Mouse (Mus musculus) embryonic facial prominence, embryonic 14.5 days (tissue): ENCODE measurements at regions not wholly inside any gene's neighbourhood (a gene's known extent, or its start where the extent isn't known, plus 50 kb on each side); places are given as distances from the start of the nearest gene placed in this dataset.

ENCODE experiments used
- ATAC-seq: fragments of 200-750 bp; cut with Nextera tagmentation; 2 replicates; pipeline ENCODE4 v1.8.0; 2017; ENCODE audit warnings: low read depth, moderate number of reproducible peaks, moderate TSS enrichment
- DNase-seq: peaks from one replicate; pipeline ENCODE4 v3.0.0-alpha.2; 2015; ENCODE audit warnings: low spot score
- H3K27ac ChIP-seq: fragments of 300-500 bp; sonication (generic); replicated peaks from 2 replicates; pipeline ENCODE4 v1.5.1; 2014; ENCODE audit warnings: low read depth, mild to moderate bottlenecking, low read length, moderate library complexity
- H3K27me3 ChIP-seq: fragments of 300-500 bp; sonication (generic); replicated peaks from 2 replicates; pipeline ENCODE4 v1.6.1; 2014; ENCODE audit warnings: low read length; ENCODE audit not compliant: control insufficient read depth, insufficient read depth
- H3K36me3 ChIP-seq: fragments of 300-500 bp; sonication (generic); 2 replicates; pipeline ENCODE4 v1.6.1; 2014; ENCODE audit warnings: low read length, mixed read lengths; ENCODE audit not compliant: control insufficient read depth, insufficient read depth
- H3K4me1 ChIP-seq: fragments of 300-500 bp; sonication (generic); 2 replicates; pipeline ENCODE4 v1.6.1; 2014; ENCODE audit warnings: antibody characterized with exemption, low read length; ENCODE audit not compliant: control insufficient read depth, insufficient read depth
- H3K4me2 ChIP-seq: fragments of 300-500 bp; sonication (generic); 2 replicates; pipeline ENCODE4 v1.6.1; 2014; ENCODE audit warnings: low read depth, mild to moderate bottlenecking, low read length, moderate library complexity, mixed read lengths
- H3K4me3 ChIP-seq: fragments of 300-500 bp; sonication (generic); 2 replicates; pipeline ENCODE4 v1.5.1; 2014; ENCODE audit warnings: low read depth, mild to moderate bottlenecking, low read length
- H3K9ac ChIP-seq: fragments of 300-500 bp; sonication (generic); 2 replicates; pipeline ENCODE4 v1.6.1; 2014; ENCODE audit warnings: low read depth, mild to moderate bottlenecking, low read length, moderate library complexity, mixed read lengths
- H3K9me3 ChIP-seq: fragments of 300-500 bp; sonication (generic); 2 replicates; pipeline ENCODE4 v1.6.1; 2016; ENCODE audit warnings: low read length; ENCODE audit not compliant: control insufficient read depth
- WGBS: fragments of 180-500 bp; shearing (Covaris S2); extraction: QIAGEN DNeasy Blood & Tissue Kit; methylation state at CpG from one replicate; pipeline ENCODE4 v1.1.7; 2014; 5-methylcytosine and 5-hydroxymethylcytosine counted together

DNA sequence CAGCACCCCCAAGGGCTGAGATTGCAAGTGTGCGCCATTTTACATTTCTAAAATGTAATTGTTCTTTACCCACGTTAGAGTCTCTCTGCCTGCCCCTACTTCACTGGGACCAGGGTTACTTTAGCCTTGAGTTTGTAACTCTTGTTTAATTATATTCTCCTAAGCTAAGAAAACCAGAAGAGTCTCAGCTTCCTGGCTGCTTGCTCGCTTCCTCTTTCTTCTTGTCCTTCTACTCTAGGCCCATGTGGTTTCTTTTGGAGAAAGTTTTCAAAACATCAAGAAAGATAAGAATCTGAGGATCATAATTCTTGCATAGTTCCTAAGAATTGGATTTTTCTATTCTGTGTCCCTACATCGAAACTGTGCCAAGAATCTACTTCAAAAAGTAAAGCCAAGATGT is 228.6 kb downstream of the Tmsb4x start:
- no peaks in the 10 kb centered on the region for H3K9me3 ChIP-seq
- ATAC-seq (no peak), DNase-seq (peak; percentile 5)
- no peaks in the 10 kb centered on the region for H3K4me1 ChIP-seq
- WGBS = 74% methylated on average over 4 of the region's 4 CpGs
- H3K27me3 ChIP-seq = peaks cover 5% of the 10 kb centered on the region; the same call in 1 of the 2 replicates
- no peaks in the 10 kb centered on the region for H3K36me3 ChIP-seq
- no peak overlapping the region for H3K27ac ChIP-seq
- H3K9ac ChIP-seq = no peak overlapping the region
- H3K4me3 ChIP-seq = no peak overlapping the region
- H3K4me2 ChIP-seq = no peak overlapping the region

DNA sequence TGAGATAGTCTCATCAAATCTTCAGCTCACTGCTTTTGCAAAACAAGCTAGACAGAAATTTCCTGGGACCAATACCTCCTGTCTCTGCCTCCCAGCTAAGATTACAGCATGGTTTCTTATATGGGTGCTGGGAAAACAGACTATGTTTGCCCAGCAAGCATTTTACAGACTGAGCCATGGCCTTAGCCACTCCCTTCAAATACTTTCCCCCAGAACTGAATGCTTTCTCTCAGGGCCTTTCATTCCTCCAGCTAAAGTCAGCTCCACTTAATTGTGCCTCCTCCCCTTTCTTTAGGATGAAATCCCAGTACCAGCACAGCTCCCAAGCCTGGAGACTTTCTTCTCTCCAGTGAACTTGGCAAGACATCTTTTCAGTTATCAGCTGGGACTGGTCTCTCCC is 232.1 kb downstream of the Tmsb4x start:
- H3K4me2 ChIP-seq = no peak overlapping the region
- no peak overlapping the region for H3K9ac ChIP-seq
- no peak overlapping the region for H3K27ac ChIP-seq
- H3K9me3 ChIP-seq = no peaks in the 10 kb centered on the region
- no peak overlapping the region for H3K4me3 ChIP-seq
- H3K27me3 ChIP-seq = 0 out of 2 replicates have a peak, but pooled peaks cover 7% of the 10 kb centered on the region
- no peaks in the 10 kb centered on the region for H3K4me1 ChIP-seq
- ATAC-seq = no peak
- H3K36me3 ChIP-seq = no peaks in the 10 kb centered on the region
- peak; percentile 4 for DNase-seq

DNA sequence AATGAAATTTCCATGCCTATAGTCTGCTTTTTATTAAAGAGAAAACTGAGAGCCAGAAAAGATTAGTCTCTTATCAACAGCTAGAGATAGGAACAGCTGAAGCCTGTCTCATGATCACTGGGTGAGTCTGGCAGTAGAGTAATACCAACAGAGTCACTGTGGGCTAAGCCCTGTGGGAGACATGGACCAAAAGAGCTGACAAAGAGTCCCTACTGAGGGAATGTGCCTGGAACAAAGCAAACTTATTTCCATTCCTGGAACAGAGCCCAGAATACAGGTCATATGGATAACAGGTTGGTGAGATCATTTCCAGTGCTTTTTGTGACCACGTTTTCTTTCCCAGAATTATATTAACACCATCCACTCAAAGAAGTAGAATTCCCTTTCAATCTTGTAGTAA is 237.4 kb downstream of the Tmsb4x start:
- H3K4me2 ChIP-seq = no peak overlapping the region
- 29% methylated on average over 1 of the region's 1 CpGs for WGBS
- DNase-seq (peak; percentile 87), ATAC-seq (peak; percentile 84)
- H3K27me3 ChIP-seq = peaks cover 8% of the 10 kb centered on the region
- H3K9ac ChIP-seq = no peak overlapping the region
- H3K36me3 ChIP-seq = no peaks in the 10 kb centered on the region
- no peak overlapping the region for H3K4me3 ChIP-seq
- H3K9me3 ChIP-seq = no peaks in the 10 kb centered on the region
- H3K27ac ChIP-seq = no peak overlapping the region; the same call in 1 of the 2 replicates
- H3K4me1 ChIP-seq = no peaks in the 10 kb centered on the region

DNA sequence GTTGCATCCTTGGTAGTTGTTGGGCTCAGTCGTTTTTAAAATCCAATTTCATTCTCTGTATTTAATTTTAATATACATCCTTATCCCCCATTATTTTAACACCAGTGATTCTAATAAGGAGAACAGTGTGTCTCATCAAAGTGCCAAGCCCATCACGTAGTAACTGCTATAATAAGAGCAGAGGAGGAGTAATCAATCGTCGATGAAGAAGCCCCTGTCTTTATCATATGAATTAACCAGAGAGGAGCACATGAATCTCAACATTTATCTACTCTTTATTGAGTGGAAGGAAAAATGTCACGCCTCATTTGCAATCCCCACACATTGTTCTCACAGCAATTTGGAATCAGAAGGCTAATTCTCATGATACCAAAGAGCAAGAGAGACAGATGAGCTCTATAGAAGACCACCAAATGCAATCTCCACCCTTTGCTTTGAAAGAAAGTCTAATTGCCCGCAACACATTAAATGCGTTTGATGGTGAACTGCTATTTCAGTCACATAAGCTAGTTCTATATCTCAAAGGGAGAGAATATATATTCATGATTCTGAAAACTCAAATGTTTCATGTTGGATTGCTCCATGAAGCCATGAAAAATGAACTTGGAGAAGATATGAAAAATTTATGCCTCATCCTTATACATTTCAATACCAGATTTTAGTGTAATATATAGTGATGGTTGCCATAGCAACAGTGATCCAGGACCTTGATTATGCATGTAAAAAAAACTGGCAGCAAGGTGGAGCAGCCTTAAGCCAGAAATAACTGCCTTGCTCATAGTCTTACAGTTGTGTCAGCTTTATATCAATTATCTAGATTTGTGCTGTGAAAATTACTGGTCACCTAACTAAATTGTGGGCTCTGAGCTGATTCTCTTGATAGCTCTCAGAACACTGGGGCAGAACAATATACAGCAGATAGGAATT is 244.2 kb downstream of the Tmsb4x start:
- H3K9me3 ChIP-seq = no peaks in the 10 kb centered on the region
- no peaks in the 10 kb centered on the region for H3K4me1 ChIP-seq
- no peaks in the 10 kb centered on the region for H3K36me3 ChIP-seq
- no peak overlapping the region for H3K27ac ChIP-seq
- 75% methylated on average over 7 of the region's 7 CpGs for WGBS
- H3K4me3 ChIP-seq = no peak overlapping the region
- peaks cover 15% of the 10 kb centered on the region for H3K27me3 ChIP-seq
- ATAC-seq (no peak), DNase-seq (no peak)
- H3K9ac ChIP-seq = no peak overlapping the region
- H3K4me2 ChIP-seq = no peak overlapping the region

DNA sequence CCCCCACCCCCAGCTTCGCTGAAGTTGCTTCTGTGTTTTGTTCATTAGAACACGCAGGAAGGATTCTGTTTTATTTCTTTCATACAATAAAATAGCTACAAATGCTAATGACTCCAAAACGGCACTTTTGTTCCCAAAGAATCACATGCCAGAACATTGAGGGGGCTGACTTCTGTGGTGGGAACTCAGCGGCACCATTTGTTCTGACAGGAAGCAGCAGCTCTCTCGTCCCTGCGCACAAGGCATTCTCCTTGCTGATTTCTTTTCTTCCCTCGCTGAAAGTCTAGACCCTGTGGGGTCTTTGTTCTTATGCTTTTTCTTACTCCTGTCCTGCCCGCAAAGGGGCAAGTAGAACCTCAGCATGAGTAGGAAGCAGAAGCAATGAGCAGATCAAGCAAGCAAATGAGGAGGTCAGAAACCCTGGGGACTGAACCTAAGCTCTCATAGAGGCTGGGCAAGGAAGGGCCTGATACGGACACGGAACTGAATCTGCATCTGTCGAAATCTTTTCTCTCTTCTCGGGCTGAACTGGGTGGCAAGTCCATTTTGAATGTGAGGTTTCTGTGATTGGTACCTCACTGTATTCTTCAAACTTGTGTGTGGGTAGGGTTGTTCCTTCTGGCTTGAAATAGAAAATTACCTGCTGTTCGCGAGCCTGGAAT is 256.5 kb downstream of the Tmsb4x start:
- Histone ChIP-seq H3K4me3 (no peak overlapping the region), H3K4me1 (no peaks in the 10 kb centered on the region), H3K4me2 (no peak overlapping the region), H3K27ac (no peak overlapping the region), H3K36me3 (no peaks in the 10 kb centered on the region), H3K9ac (no peak overlapping the region), H3K27me3 (peaks cover under 1% of the 10 kb centered on the region), H3K9me3 (no peaks in the 10 kb centered on the region)
- WGBS = 67% methylated on average over 14 of the region's 14 CpGs
- DNase-seq (no peak), ATAC-seq (no peak)

DNA sequence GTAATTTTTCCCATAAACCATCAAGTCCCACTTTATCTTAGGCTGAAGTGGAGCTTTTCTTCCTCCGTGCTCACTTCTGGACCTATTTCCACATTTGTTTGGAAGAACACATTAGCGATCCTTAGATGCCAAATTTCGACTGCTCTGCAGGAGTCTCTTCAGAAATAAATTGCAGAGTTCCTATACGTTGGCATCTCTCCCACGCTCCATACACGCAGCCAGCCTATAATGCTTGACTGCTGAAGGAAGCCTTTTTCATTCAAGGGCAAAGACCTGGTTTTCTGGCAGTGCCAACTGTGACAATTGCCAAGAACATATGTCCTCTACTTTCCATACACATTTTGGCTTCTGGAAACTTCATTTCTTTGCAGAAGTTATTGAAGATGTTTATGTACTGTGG is 258.1 kb downstream of the Tmsb4x start:
- no peaks in the 10 kb centered on the region for H3K9me3 ChIP-seq
- H3K4me1 ChIP-seq = no peaks in the 10 kb centered on the region
- H3K27ac ChIP-seq = no peak overlapping the region
- 70% methylated on average over 6 of the region's 6 CpGs for WGBS
- H3K9ac ChIP-seq = no peak overlapping the region
- ATAC-seq = no peak
- H3K4me3 ChIP-seq = no peak overlapping the region
- no peaks in the 10 kb centered on the region for H3K36me3 ChIP-seq
- peak; percentile 31 for DNase-seq
- H3K4me2 ChIP-seq = no peak overlapping the region
- no peaks in the 10 kb centered on the region; the same call in none of the 2 replicates for H3K27me3 ChIP-seq

DNA sequence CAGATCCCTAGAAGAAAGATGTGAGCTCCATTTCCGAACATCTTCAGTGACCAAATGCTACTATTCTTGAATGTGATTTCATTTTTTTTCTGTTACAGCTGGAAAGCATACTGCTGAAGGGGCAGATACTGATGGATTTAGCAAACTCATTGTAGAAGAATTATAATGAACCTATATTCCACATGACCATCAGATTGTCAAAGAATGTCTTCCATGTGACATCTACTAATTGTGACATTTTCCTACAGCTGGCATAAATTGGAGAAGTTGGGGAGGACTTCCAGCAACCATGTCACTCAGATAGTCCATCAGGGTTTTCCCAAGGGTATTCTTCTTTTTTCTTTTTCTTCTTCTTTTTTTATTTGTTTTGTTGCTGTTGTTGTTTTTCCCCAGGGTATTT is 263.2 kb downstream of the Tmsb4x start:
- 75% methylated on average over 1 of the region's 1 CpGs for WGBS
- Histone ChIP-seq H3K27me3 (peaks cover 16% of the 10 kb centered on the region; the same call in 1 of the 2 replicates), H3K9me3 (no peaks in the 10 kb centered on the region), H3K4me1 (no peaks in the 10 kb centered on the region), H3K4me3 (no peak overlapping the region), H3K4me2 (no peak overlapping the region), H3K36me3 (no peaks in the 10 kb centered on the region), H3K9ac (no peak overlapping the region), H3K27ac (no peak overlapping the region)
- ATAC-seq = no peak
- no peak for DNase-seq

DNA sequence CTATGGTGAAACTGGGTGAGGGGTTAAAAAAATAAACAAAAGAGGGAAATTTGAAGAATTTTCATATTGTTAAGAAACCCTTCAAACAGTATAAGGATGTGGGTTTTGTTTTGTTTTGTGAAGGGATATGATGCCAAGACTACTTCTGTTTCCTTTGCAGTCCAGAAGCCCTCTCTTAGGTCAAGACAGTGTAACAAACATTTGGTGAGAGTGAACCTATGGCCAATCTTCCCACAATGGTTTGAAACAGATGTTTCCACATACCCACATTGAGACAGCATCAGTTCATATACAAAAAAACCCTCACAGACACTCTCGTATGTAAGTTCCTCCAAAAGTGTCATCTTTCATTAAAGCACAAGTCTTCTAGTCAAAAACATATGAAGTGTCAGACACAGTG is 263.6 kb downstream of the Tmsb4x start:
- 52% methylated on average over 1 of the region's 1 CpGs for WGBS
- DNase-seq = no peak
- ATAC-seq = no peak
- Histone ChIP-seq H3K4me3 (no peak overlapping the region), H3K9me3 (no peaks in the 10 kb centered on the region), H3K4me1 (no peaks in the 10 kb centered on the region), H3K27ac (no peak overlapping the region), H3K27me3 (peaks cover 16% of the 10 kb centered on the region; the same call in 1 of the 2 replicates), H3K9ac (no peak overlapping the region), H3K4me2 (no peak overlapping the region), H3K36me3 (no peaks in the 10 kb centered on the region)
